Mouse (Mus musculus): ENCODE results near the gene Hmgcs1.

Hmgcs1 gene

GRCm38 (mm10) chr13:119746930-119747329, 56.8 kb downstream of the Hmgcs1 start:
- no peak for DNase-seq (ENCODE audit: low read depth in 1 of 2, low spot score in 2 of 2)

GRCm38 (mm10) chr13:119753859-119754634, 63.9 kb downstream of the Hmgcs1 start:
- no peak for DNase-seq (ENCODE audit: low read depth in 1 of 2, low spot score in 2 of 2)

GRCm38 (mm10) chr13:119754635-119755020, 64.4 kb downstream of the Hmgcs1 start:
- DNase-seq (ENCODE audit: low read depth in 1 of 2, low spot score in 2 of 2): no peak

GRCm38 (mm10) chr13:119755141-119755547, 65.0 kb downstream of the Hmgcs1 start:
- DNase-seq (ENCODE audit: low read depth in 1 of 2, low spot score in 2 of 2): no peak

- peak in 1 of 2 experiments; percentile 16 for DNase-seq (ENCODE audit: low read depth in 1 of 2, low spot score in 2 of 2)
Measured at GRCm38 (mm10) chr13:119755681-119756471, 65.7 kb downstream of the Hmgcs1 start, which contains the start of gene Nim1k. Gene Nim1k (minus strand): TSS chr13:119755882.

GRCm38 (mm10) chr13:119756831-119757230, 66.7 kb downstream of the Hmgcs1 start:
- DNase-seq (ENCODE audit: low read depth in 1 of 2, low spot score in 2 of 2): no peak

Data from monocyte, adult 2 months (primary cell).